Mouse (Mus musculus): ENCODE measurements at regions not wholly inside any gene's neighbourhood (a gene's known extent, or its start where the extent isn't known, plus 50 kb on each side); places are given as distances from the start of the nearest gene placed in this dataset.

- no peak for DNase-seq
These were observed 557.1 kb downstream of the Speer2 start for GRCm38 (mm10) chr16:69306415-69306814.

GRCm38 (mm10) chr16:69302549-69302948 is 561.0 kb downstream of the Speer2 start:
- peak in 1 of 2 experiments; percentile 1 for DNase-seq

Data from cerebellum, postnatal 14 days (tissue).